Mouse (Mus musculus): ENCODE data around the gene Gm42688. TPM values are rescaled to one million over a fixed set of nuclear protein-coding genes. Genes with fewer than 3 reads are reported as not detected.

Gm42688 gene
- polyA plus RNA-seq, 1 experiment from 2014 or later, result 2.9 TPM

- Histone ChIP-seq H3K4me2 (ENCODE audit: low read depth, low read length) (no peak overlapping the region), H3K9ac (ENCODE audit: low read length) (no peak overlapping the region), H3K36me3 (ENCODE audit: control insufficient read depth, insufficient read depth, low read length) (no peaks in the 10 kb centered on the region), H3K4me3 (ENCODE audit: low read length) (no peak overlapping the region), H3K27ac (ENCODE audit: low read length) (no peak overlapping the region), H3K4me1 (replicated peaks; ENCODE audit: control insufficient read depth, insufficient read depth, low read length) (no peaks in the 10 kb centered on the region), H3K9me3 (ENCODE audit: control insufficient read depth, low read length) (peaks cover 3% of the 10 kb centered on the region; the same call in 1 of the 2 replicates), H3K27me3 (ENCODE audit: control insufficient read depth, insufficient read depth, low read depth, low read length) (no peaks in the 10 kb centered on the region)
- no peak for ATAC-seq (ENCODE audit: low read depth)
- WGBS, result 48% methylated on average over 6 of the region's 6 CpGs
These were observed 5.4 kb upstream of the Gm42688 start for GRCm38 (mm10) chr6:83095968-83096367.

- Histone ChIP-seq H3K4me1 (replicated peaks; ENCODE audit: control insufficient read depth, insufficient read depth, low read length) (peaks cover 13% of the 10 kb centered on the region), H3K36me3 (ENCODE audit: control insufficient read depth, insufficient read depth, low read length) (no peaks in the 10 kb centered on the region), H3K9me3 (ENCODE audit: control insufficient read depth, low read length) (peaks cover 3% of the 10 kb centered on the region; the same call in 1 of the 2 replicates), H3K4me2 (ENCODE audit: low read depth, low read length) (no peak overlapping the region), H3K27ac (ENCODE audit: low read length) (no peak overlapping the region), H3K4me3 (ENCODE audit: low read length) (no peak overlapping the region), H3K27me3 (ENCODE audit: control insufficient read depth, insufficient read depth, low read depth, low read length) (no peaks in the 10 kb centered on the region), H3K9ac (ENCODE audit: low read length) (no peak overlapping the region)
- ATAC-seq (ENCODE audit: low read depth), result no peak
- 72% methylated on average over 2 of the region's 2 CpGs for WGBS
These were observed 3.0 kb upstream of the Gm42688 start for GRCm38 (mm10) chr6:83098411-83098810.

GRCm38 (mm10) chr6:83101688-83102556 lies 505 bp downstream of the Gm42688 start:
- WGBS, result under 1% methylated on average over 73 of the region's 74 CpGs
- Histone ChIP-seq H3K4me3 (ENCODE audit: low read length) (peak overlapping the region; percentile 85), H3K4me2 (ENCODE audit: low read depth, low read length) (peak overlapping the region; percentile 100), H3K9ac (ENCODE audit: low read length) (peak overlapping the region; percentile 87), H3K27ac (ENCODE audit: low read length) (peak overlapping the region; percentile 86), H3K4me1 (replicated peaks; ENCODE audit: control insufficient read depth, insufficient read depth, low read length) (peaks cover 14% of the 10 kb centered on the region), H3K27me3 (ENCODE audit: control insufficient read depth, insufficient read depth, low read depth, low read length) (no peaks in the 10 kb centered on the region), H3K9me3 (ENCODE audit: control insufficient read depth, low read length) (no peaks in the 10 kb centered on the region), H3K36me3 (ENCODE audit: control insufficient read depth, insufficient read depth, low read length) (no peaks in the 10 kb centered on the region; the same call in 1 of the 2 replicates)
- peak; percentile 85 for ATAC-seq (ENCODE audit: low read depth)

- Histone ChIP-seq H3K36me3 (ENCODE audit: control insufficient read depth, insufficient read depth, low read length) (no peaks in the 10 kb centered on the region; the same call in 1 of the 2 replicates), H3K9ac (ENCODE audit: low read length) (peak overlapping the region; percentile 87; the same call in 1 of the 2 replicates), H3K27me3 (ENCODE audit: control insufficient read depth, insufficient read depth, low read depth, low read length) (no peaks in the 10 kb centered on the region), H3K4me3 (ENCODE audit: low read length) (no peak overlapping the region), H3K4me1 (replicated peaks; ENCODE audit: control insufficient read depth, insufficient read depth, low read length) (peaks cover 20% of the 10 kb centered on the region), H3K27ac (ENCODE audit: low read length) (no peak overlapping the region), H3K9me3 (ENCODE audit: control insufficient read depth, low read length) (no peaks in the 10 kb centered on the region), H3K4me2 (ENCODE audit: low read depth, low read length) (no peak overlapping the region)
- ATAC-seq (ENCODE audit: low read depth), result no peak
- WGBS, result 52% methylated on average over 11 of the region's 11 CpGs
These were observed 1.8 kb downstream of the Gm42688 start for GRCm38 (mm10) chr6:83103130-83103650.

- H3K4me2 ChIP-seq (ENCODE audit: low read depth, low read length), result no peak overlapping the region
- no peak for ATAC-seq (ENCODE audit: low read depth)
- WGBS, result 81% methylated on average over 4 of the region's 4 CpGs
- H3K9me3 ChIP-seq (ENCODE audit: control insufficient read depth, low read length), result no peaks in the 10 kb centered on the region
- peaks cover 23% of the 10 kb centered on the region for H3K4me1 ChIP-seq (replicated peaks; ENCODE audit: control insufficient read depth, insufficient read depth, low read length)
- no peaks in the 10 kb centered on the region; the same call in 1 of the 2 replicates for H3K36me3 ChIP-seq (ENCODE audit: control insufficient read depth, insufficient read depth, low read length)
- no peaks in the 10 kb centered on the region for H3K27me3 ChIP-seq (ENCODE audit: control insufficient read depth, insufficient read depth, low read depth, low read length)
- H3K9ac ChIP-seq (ENCODE audit: low read length), result no peak overlapping the region
- H3K27ac ChIP-seq (ENCODE audit: low read length), result no peak overlapping the region
- no peak overlapping the region for H3K4me3 ChIP-seq (ENCODE audit: low read length)
These were observed 2.7 kb downstream of the Gm42688 start for GRCm38 (mm10) chr6:83104158-83104557.

- ATAC-seq (ENCODE audit: low read depth), result peak; percentile 25
- WGBS, result 40% methylated on average over 13 of the region's 13 CpGs
- Histone ChIP-seq H3K9ac (ENCODE audit: low read length) (peak overlapping the region; percentile 88), H3K4me3 (ENCODE audit: low read length) (peak overlapping the region; percentile 78), H3K27me3 (ENCODE audit: control insufficient read depth, insufficient read depth, low read depth, low read length) (no peaks in the 10 kb centered on the region), H3K36me3 (ENCODE audit: control insufficient read depth, insufficient read depth, low read length) (no peaks in the 10 kb centered on the region; the same call in 1 of the 2 replicates), H3K9me3 (ENCODE audit: control insufficient read depth, low read length) (no peaks in the 10 kb centered on the region), H3K4me2 (ENCODE audit: low read depth, low read length) (peak overlapping the region; percentile 64), H3K27ac (ENCODE audit: low read length) (no peak overlapping the region), H3K4me1 (replicated peaks; ENCODE audit: control insufficient read depth, insufficient read depth, low read length) (peaks cover 21% of the 10 kb centered on the region)
These were observed 6.4 kb downstream of the Gm42688 start for GRCm38 (mm10) chr6:83107566-83108400.

GRCm38 (mm10) chr6:83108762-83109668 lies 7.6 kb downstream of the Gm42688 start, which contains the start of gene Mrpl53:
Gene Mrpl53 (plus strand): TSS chr6:83109040.
- peak within 1 kb of the TSS; percentile 64 for H3K4me2 ChIP-seq (ENCODE audit: low read depth, low read length)
- ATAC-seq (ENCODE audit: low read depth), result peak; percentile 89
- no peaks in the 10 kb centered on the region for H3K27me3 ChIP-seq (ENCODE audit: control insufficient read depth, insufficient read depth, low read depth, low read length)
- H3K4me3 ChIP-seq (ENCODE audit: low read length), result peak within 1 kb of the TSS; percentile 78
- WGBS, result under 1% methylated on average over 76 of the region's 76 CpGs
- H3K36me3 ChIP-seq (ENCODE audit: control insufficient read depth, insufficient read depth, low read length), result no peaks in the 10 kb centered on the region; the same call in 1 of the 2 replicates
- H3K9ac ChIP-seq (ENCODE audit: low read length), result peak within 1 kb of the TSS; percentile 88
- H3K9me3 ChIP-seq (ENCODE audit: control insufficient read depth, low read length), result no peaks in the 10 kb centered on the region
- peaks cover 15% of the 10 kb centered on the region for H3K4me1 ChIP-seq (replicated peaks; ENCODE audit: control insufficient read depth, insufficient read depth, low read length)
- peak within 1 kb of the TSS; percentile 86 for H3K27ac ChIP-seq (ENCODE audit: low read length)

- Histone ChIP-seq H3K4me1 (replicated peaks; ENCODE audit: control insufficient read depth, insufficient read depth, low read length) (peaks cover 26% of the 10 kb centered on the region), H3K27ac (ENCODE audit: low read length) (no peak overlapping the region), H3K4me3 (ENCODE audit: low read length) (no peak overlapping the region), H3K4me2 (ENCODE audit: low read depth, low read length) (no peak overlapping the region), H3K36me3 (ENCODE audit: control insufficient read depth, insufficient read depth, low read length) (no peaks in the 10 kb centered on the region; the same call in 1 of the 2 replicates), H3K9ac (ENCODE audit: low read length) (no peak overlapping the region), H3K27me3 (ENCODE audit: control insufficient read depth, insufficient read depth, low read depth, low read length) (no peaks in the 10 kb centered on the region), H3K9me3 (ENCODE audit: control insufficient read depth, low read length) (no peaks in the 10 kb centered on the region)
- no peak for ATAC-seq (ENCODE audit: low read depth)
- 81% methylated on average over 4 of the region's 4 CpGs for WGBS
These were observed 10.2 kb downstream of the Gm42688 start for GRCm38 (mm10) chr6:83111510-83112136.

Data from lung, embryonic 16.5 days (tissue).